ENCODE assay signal across 15 mouse cellular contexts in genomic region chr10:105507982-105508786, GRCm38 (mm10).
DNase-seq lines count a peak whose midpoint lies in the region; ATAC-seq and TF ChIP-seq lines count a peak whose summit lies in the region.
"Had no signal": no experiment of that assay in that cellular context is flagged by ENCODE, and none has a peak within 500 bp of the region (broad histone marks: within the 10 kb centered on the region; RNA-seq: fewer than 3 reads in every experiment).

No protein-coding gene starts in this region.

- WGBS in kidney, postnatal 0 days, result 71% methylated on average over 3 of the region's 3 CpGs
- WGBS in kidney, embryonic 14.5 days, result 74% methylated on average over 3 of the region's 3 CpGs
- WGBS in liver, embryonic 11.5 days, result 52% methylated on average over 3 of the region's 3 CpGs
- WGBS in stomach, embryonic 14.5 days, result 73% methylated on average over 3 of the region's 3 CpGs
- WGBS in midbrain, embryonic 15.5 days, result 71% methylated on average over 3 of the region's 3 CpGs

- no peaks in the 10 kb centered on the region for H3K27me3 ChIP-seq in kidney, postnatal 0 days (ENCODE audit: insufficient read depth, low read length)
- H3K27me3 ChIP-seq in kidney, embryonic 14.5 days (ENCODE audit: control insufficient read depth, insufficient read depth, low read length), result no peaks in the 10 kb centered on the region
- H3K27me3 ChIP-seq in liver, embryonic 11.5 days (replicated peaks; ENCODE audit: control insufficient read depth, insufficient read depth, low read length), result no peaks in the 10 kb centered on the region
- H3K27me3 ChIP-seq in stomach, embryonic 14.5 days (ENCODE audit: control insufficient read depth, insufficient read depth, low read length), result no peaks in the 10 kb centered on the region
- H3K27me3 ChIP-seq in midbrain, embryonic 15.5 days (replicated peaks), result no peaks in the 10 kb centered on the region
- H3K27me3 ChIP-seq: CH12.LX had no signal

- DNase-seq in kidney, postnatal 0 days (ENCODE audit: low spot score), result peak; percentile 43
- peak; percentile 28 for DNase-seq in R1 (ENCODE audit: low read depth, low spot score)
- DNase-seq in liver, embryonic 11.5 days (ENCODE audit: low spot score), result no peak
- DNase-seq in frontal cortex, postnatal 25 days (ENCODE audit: low spot score in 2 of 2), result no peak
- DNase-seq in cerebellum, postnatal 14 days, result no peak
- DNase-seq: gastrocnemius, adult 2 months; kidney, adult 18-20 months; layer of hippocampus, postnatal 36 days; lung, adult 2 months; thymus, postnatal 25 days had no signal

- ATAC-seq in kidney, postnatal 0 days (replicated peaks; ENCODE audit: low FRiP score, low read depth), result no peak
- no peak for ATAC-seq in kidney, embryonic 14.5 days (ENCODE audit: low FRiP score, low TSS enrichment)
- peak; percentile 75 for ATAC-seq in liver, embryonic 11.5 days (replicated peaks; ENCODE audit: low FRiP score)
- peak; percentile 53; the same call in 1 of the 2 replicates for ATAC-seq in stomach, embryonic 14.5 days (ENCODE audit: insufficient number of reproducible peaks, insufficient read depth, low FRiP score, low read depth)
- ATAC-seq in midbrain, embryonic 15.5 days (replicated peaks), result no peak

- no peak overlapping the region for H3K4me3 ChIP-seq in kidney, postnatal 0 days (replicated peaks; ENCODE audit: low read depth, low read length)
- H3K4me3 ChIP-seq in kidney, embryonic 14.5 days (ENCODE audit: low read length), result no peak overlapping the region
- H3K4me3 ChIP-seq in liver, embryonic 11.5 days (ENCODE audit: low read depth, low read length), result no peak overlapping the region
- no peak overlapping the region for H3K4me3 ChIP-seq in stomach, embryonic 14.5 days (ENCODE audit: low read depth, low read length)
- no peak overlapping the region for H3K4me3 ChIP-seq in midbrain, embryonic 15.5 days
- H3K4me3 ChIP-seq: erythroblast, embryonic 14.5 days; gastrocnemius, adult 2 months had no signal

- H3K4me2 ChIP-seq in kidney, postnatal 0 days (ENCODE audit: low read length), result no peak overlapping the region
- no peak overlapping the region for H3K4me2 ChIP-seq in kidney, embryonic 14.5 days (replicated peaks; ENCODE audit: low read depth, low read length)
- H3K4me2 ChIP-seq in liver, embryonic 11.5 days, result no peak overlapping the region
- H3K4me2 ChIP-seq in stomach, embryonic 14.5 days (replicated peaks; ENCODE audit: low read depth, low read length), result no peak overlapping the region
- H3K4me2 ChIP-seq in midbrain, embryonic 15.5 days, result no peak overlapping the region

- no peaks in the 10 kb centered on the region for H3K4me1 ChIP-seq in kidney, postnatal 0 days (replicated peaks; ENCODE audit: insufficient read depth, low read length)
- peaks cover 8% of the 10 kb centered on the region; the same call in 1 of the 2 replicates for H3K4me1 ChIP-seq in kidney, embryonic 14.5 days (ENCODE audit: control insufficient read depth, insufficient read depth, low read length)
- peaks cover 2% of the 10 kb centered on the region; the same call in 1 of the 2 replicates for H3K4me1 ChIP-seq in liver, embryonic 11.5 days (replicated peaks; ENCODE audit: control insufficient read depth, insufficient read depth, low read length)
- peaks cover 3% of the 10 kb centered on the region; the same call in 1 of the 2 replicates for H3K4me1 ChIP-seq in stomach, embryonic 14.5 days (ENCODE audit: control insufficient read depth, insufficient read depth, low read length)
- peaks cover 15% of the 10 kb centered on the region for H3K4me1 ChIP-seq in midbrain, embryonic 15.5 days

- no peak overlapping the region for H3K9ac ChIP-seq in kidney, postnatal 0 days (ENCODE audit: low read depth, low read length)
- H3K9ac ChIP-seq in kidney, embryonic 14.5 days (ENCODE audit: low read depth, low read length), result no peak overlapping the region
- no peak overlapping the region for H3K9ac ChIP-seq in liver, embryonic 11.5 days (ENCODE audit: low read depth, low read length)
- H3K9ac ChIP-seq in stomach, embryonic 14.5 days (replicated peaks; ENCODE audit: low read depth, low read length), result no peak overlapping the region
- no peak overlapping the region for H3K9ac ChIP-seq in midbrain, embryonic 15.5 days

- H3K9me3 ChIP-seq in kidney, postnatal 0 days (replicated peaks; ENCODE audit: low read length), result no peaks in the 10 kb centered on the region
- H3K9me3 ChIP-seq in kidney, embryonic 14.5 days (ENCODE audit: control insufficient read depth, low read length), result no peaks in the 10 kb centered on the region
- no peaks in the 10 kb centered on the region for H3K9me3 ChIP-seq in liver, embryonic 11.5 days (ENCODE audit: control insufficient read depth, low read length)
- H3K9me3 ChIP-seq in stomach, embryonic 14.5 days (ENCODE audit: control insufficient read depth, low read depth, low read length), result no peaks in the 10 kb centered on the region
- no peaks in the 10 kb centered on the region for H3K9me3 ChIP-seq in midbrain, embryonic 15.5 days

- H3K27ac ChIP-seq in kidney, postnatal 0 days, result no peak overlapping the region
- H3K27ac ChIP-seq in kidney, embryonic 14.5 days (ENCODE audit: low read depth, low read length), result no peak overlapping the region
- no peak overlapping the region for H3K27ac ChIP-seq in liver, embryonic 11.5 days (ENCODE audit: low read depth, low read length)
- no peak overlapping the region for H3K27ac ChIP-seq in stomach, embryonic 14.5 days (ENCODE audit: low read length)
- H3K27ac ChIP-seq in midbrain, embryonic 15.5 days, result no peak overlapping the region
- H3K27ac ChIP-seq: gastrocnemius, adult 2 months had no signal

- no peak for TF ChIP-seq CTCF in kidney, postnatal 0 days (IDR thresholded peaks at IDR 0.05; ENCODE audit: low read depth)

- peaks cover 6% of the 10 kb centered on the region; the same call in 1 of the 2 replicates for H3K36me3 ChIP-seq in kidney, postnatal 0 days (ENCODE audit: insufficient read depth, low read length)
- H3K36me3 ChIP-seq in kidney, embryonic 14.5 days (ENCODE audit: control insufficient read depth, insufficient read depth, low read length), result peaks cover 3% of the 10 kb centered on the region; the same call in 1 of the 2 replicates
- H3K36me3 ChIP-seq in liver, embryonic 11.5 days (ENCODE audit: control insufficient read depth, insufficient read depth, low read length), result no peaks in the 10 kb centered on the region; the same call in 1 of the 2 replicates
- peaks cover 7% of the 10 kb centered on the region; the same call in 1 of the 2 replicates for H3K36me3 ChIP-seq in stomach, embryonic 14.5 days (ENCODE audit: control insufficient read depth, insufficient read depth, low read length)
- no peaks in the 10 kb centered on the region for H3K36me3 ChIP-seq in midbrain, embryonic 15.5 days (replicated peaks)

Comparison
In these comparisons a context has a peak if more than half of its experiments do, and no peak if none do; other contexts are left out.
1. ATAC-seq: peak in liver, embryonic 11.5 days (single experiment) and stomach, embryonic 14.5 days (single experiment); none in kidney, postnatal 0 days (single experiment), kidney, embryonic 14.5 days (single experiment) and midbrain, embryonic 15.5 days (single experiment).
2. DNase-seq: peak in kidney, postnatal 0 days (single experiment) and R1 (single experiment); none in liver, embryonic 11.5 days (single experiment), frontal cortex, postnatal 25 days (0 of 2) and cerebellum, postnatal 14 days (0 of 2).